ENCODE assay signal across 9 mouse cellular contexts in genomic region chr2:167239262-167239661, GRCm38 (mm10). TPM values are rescaled to one million over a fixed set of nuclear protein-coding genes. Genes with fewer than 3 reads are reported as not detected.
DNase-seq lines count a peak whose midpoint lies in the region; ATAC-seq and TF ChIP-seq lines count a peak whose summit lies in the region.
"Had no signal": no experiment of that assay in that cellular context is flagged by ENCODE, and none has a peak within 500 bp of the region (broad histone marks: within the 10 kb centered on the region; RNA-seq: fewer than 3 reads in every experiment).

No protein-coding gene starts in this region.

- peaks cover 20% of the 10 kb centered on the region for H3K27me3 ChIP-seq in hindbrain, embryonic 12.5 days
- H3K27me3 ChIP-seq in hindbrain, embryonic 11.5 days (ENCODE audit: control insufficient read depth, insufficient read depth, low read length): peaks cover 2% of the 10 kb centered on the region; the same call in 1 of the 2 replicates
- no peaks in the 10 kb centered on the region for H3K27me3 ChIP-seq in limb, embryonic 14.5 days (ENCODE audit: control insufficient read depth, insufficient read depth, low read length)

- peaks cover 14% of the 10 kb centered on the region for H3K4me1 ChIP-seq in hindbrain, embryonic 12.5 days
- no peaks in the 10 kb centered on the region for H3K4me1 ChIP-seq in hindbrain, embryonic 11.5 days (replicated peaks; ENCODE audit: control insufficient read depth, insufficient read depth, low read length)
- H3K4me1 ChIP-seq in limb, embryonic 14.5 days (ENCODE audit: control insufficient read depth, insufficient read depth, low read length): peaks cover 24% of the 10 kb centered on the region

- no peak overlapping the region for H3K9ac ChIP-seq in hindbrain, embryonic 12.5 days
- H3K9ac ChIP-seq in hindbrain, embryonic 11.5 days (ENCODE audit: low read depth, low read length): no peak overlapping the region
- H3K9ac ChIP-seq in limb, embryonic 14.5 days (ENCODE audit: low read depth, low read length, severe bottlenecking): peak overlapping the region; percentile 66

- no peak for ATAC-seq in hindbrain, embryonic 12.5 days (ENCODE audit: low FRiP score)
- no peak for ATAC-seq in hindbrain, embryonic 11.5 days (ENCODE audit: low FRiP score)
- peak; percentile 64; the same call in 1 of the 2 replicates for ATAC-seq in limb, embryonic 14.5 days (ENCODE audit: low FRiP score, low read depth)
- no peak for ATAC-seq in frontal cortex, adult (ENCODE audit: low TSS enrichment)

- 29% methylated on average over 12 of the region's 12 CpGs for WGBS in hindbrain, embryonic 12.5 days
- 28% methylated on average over 12 of the region's 12 CpGs for WGBS in hindbrain, embryonic 11.5 days
- WGBS in limb, embryonic 14.5 days: 11% methylated on average over 12 of the region's 12 CpGs

- DNase-seq in hindbrain, embryonic 11.5 days (ENCODE audit: low spot score): no peak
- DNase-seq in 3T3-L1 (ENCODE audit: low read depth, low spot score): peak; percentile 38
- DNase-seq in embryo, embryonic 11 days: peak; percentile 68
- DNase-seq in limb, embryonic 14.5 days (ENCODE audit: low spot score): peak; percentile 52
- DNase-seq in right cerebral cortex, postnatal 10 days (ENCODE audit: low spot score in 2 of 2): no peak
- DNase-seq: adrenal gland, postnatal 25 days had no signal

- no peaks in the 10 kb centered on the region for H3K9me3 ChIP-seq in hindbrain, embryonic 12.5 days (replicated peaks)
- H3K9me3 ChIP-seq in hindbrain, embryonic 11.5 days (ENCODE audit: control insufficient read depth, low read length): no peaks in the 10 kb centered on the region
- H3K9me3 ChIP-seq in limb, embryonic 14.5 days (ENCODE audit: control insufficient read depth, low read length): no peaks in the 10 kb centered on the region
- H3K9me3 ChIP-seq: hindbrain, embryonic 15.5 days had no signal

- H3K4me2 ChIP-seq in hindbrain, embryonic 12.5 days (replicated peaks): peak overlapping the region; percentile 87
- H3K4me2 ChIP-seq in hindbrain, embryonic 11.5 days (replicated peaks; ENCODE audit: low read depth, low read length): no peak overlapping the region; the same call in 1 of the 2 replicates
- H3K4me2 ChIP-seq in limb, embryonic 14.5 days (replicated peaks; ENCODE audit: low read depth, low read length, severe bottlenecking): peak overlapping the region; percentile 81

- no peak for TF ChIP-seq POLR2A in limb, embryonic 14.5 days (IDR thresholded peaks at IDR 0.05; ENCODE audit: borderline replicate concordance, extremely low read depth, insufficient read depth, insufficient read length)

- H3K4me3 ChIP-seq in hindbrain, embryonic 12.5 days: peak overlapping the region; percentile 46
- H3K4me3 ChIP-seq in hindbrain, embryonic 11.5 days (ENCODE audit: low read depth, low read length): no peak overlapping the region
- H3K4me3 ChIP-seq in limb, embryonic 14.5 days (replicated peaks; ENCODE audit: low read length): peak overlapping the region; percentile 51

- no peak overlapping the region for H3K27ac ChIP-seq in hindbrain, embryonic 12.5 days
- no peak overlapping the region for H3K27ac ChIP-seq in hindbrain, embryonic 11.5 days (ENCODE audit: low read depth, low read length)
- peak overlapping the region; percentile 34; the same call in 1 of the 2 replicates for H3K27ac ChIP-seq in limb, embryonic 14.5 days (replicated peaks; ENCODE audit: low read depth, low read length)
- H3K27ac ChIP-seq: hindbrain, embryonic 15.5 days had no signal

- no peaks in the 10 kb centered on the region for H3K36me3 ChIP-seq in hindbrain, embryonic 12.5 days
- no peaks in the 10 kb centered on the region for H3K36me3 ChIP-seq in hindbrain, embryonic 11.5 days (ENCODE audit: control insufficient read depth, insufficient read depth, low read length)
- H3K36me3 ChIP-seq in limb, embryonic 14.5 days (ENCODE audit: control insufficient read depth, insufficient read depth, low read length): no peaks in the 10 kb centered on the region
- H3K36me3 ChIP-seq: hindbrain, embryonic 15.5 days had no signal

RNA-seq across cellular contexts. Expression of gene Ptgis, which starts 1.1 kb away (rescaled TPM):
- polyA plus RNA-seq in hindbrain, embryonic 12.5 days (2016; fragmentation: Nextera tagmentation; extraction: Ambion mirVana): 9.1 and 13.0 TPM in 2 replicates
- 7.4 and 10.5 TPM in 2 replicates for polyA plus RNA-seq in hindbrain, embryonic 11.5 days (2014; fragmentation: Nextera tagmentation; extraction: Ambion mirVana)
- 37.7 and 53.0 TPM in 2 replicates for polyA plus RNA-seq in limb, embryonic 14.5 days (2012; rRNA removed)
- 31.2 and 31.8 TPM in 2 replicates for polyA plus RNA-seq in limb, embryonic 14.5 days (2014; fragmentation: Nextera tagmentation; extraction: Ambion mirVana)

RNA-seq across cellular contexts. Expression of gene Kcnb1, which starts 49.3 kb away (rescaled TPM):
- 1.4 and 1.6 TPM in 2 replicates for polyA plus RNA-seq in hindbrain, embryonic 12.5 days (2016; fragmentation: Nextera tagmentation; extraction: Ambion mirVana)
- 0.66 and 0.69 TPM in 2 replicates for polyA plus RNA-seq in hindbrain, embryonic 11.5 days (2014; fragmentation: Nextera tagmentation; extraction: Ambion mirVana)
- 2.7 and 3.3 TPM in 2 replicates for polyA plus RNA-seq in limb, embryonic 14.5 days (2012; rRNA removed)
- polyA plus RNA-seq in limb, embryonic 14.5 days (2014; fragmentation: Nextera tagmentation; extraction: Ambion mirVana): 1.3 and 1.6 TPM in 2 replicates

Comparison
In these comparisons a context has a peak if more than half of its experiments do, and no peak if none do; other contexts are left out.
1. DNase-seq: peak in 3T3-L1 (single experiment), embryo, embryonic 11 days (single experiment) and limb, embryonic 14.5 days (single experiment); none in hindbrain, embryonic 11.5 days (single experiment) and right cerebral cortex, postnatal 10 days (0 of 2).